11 mouse cellular contexts compared by ENCODE assay signal in the genomic region with DNA sequence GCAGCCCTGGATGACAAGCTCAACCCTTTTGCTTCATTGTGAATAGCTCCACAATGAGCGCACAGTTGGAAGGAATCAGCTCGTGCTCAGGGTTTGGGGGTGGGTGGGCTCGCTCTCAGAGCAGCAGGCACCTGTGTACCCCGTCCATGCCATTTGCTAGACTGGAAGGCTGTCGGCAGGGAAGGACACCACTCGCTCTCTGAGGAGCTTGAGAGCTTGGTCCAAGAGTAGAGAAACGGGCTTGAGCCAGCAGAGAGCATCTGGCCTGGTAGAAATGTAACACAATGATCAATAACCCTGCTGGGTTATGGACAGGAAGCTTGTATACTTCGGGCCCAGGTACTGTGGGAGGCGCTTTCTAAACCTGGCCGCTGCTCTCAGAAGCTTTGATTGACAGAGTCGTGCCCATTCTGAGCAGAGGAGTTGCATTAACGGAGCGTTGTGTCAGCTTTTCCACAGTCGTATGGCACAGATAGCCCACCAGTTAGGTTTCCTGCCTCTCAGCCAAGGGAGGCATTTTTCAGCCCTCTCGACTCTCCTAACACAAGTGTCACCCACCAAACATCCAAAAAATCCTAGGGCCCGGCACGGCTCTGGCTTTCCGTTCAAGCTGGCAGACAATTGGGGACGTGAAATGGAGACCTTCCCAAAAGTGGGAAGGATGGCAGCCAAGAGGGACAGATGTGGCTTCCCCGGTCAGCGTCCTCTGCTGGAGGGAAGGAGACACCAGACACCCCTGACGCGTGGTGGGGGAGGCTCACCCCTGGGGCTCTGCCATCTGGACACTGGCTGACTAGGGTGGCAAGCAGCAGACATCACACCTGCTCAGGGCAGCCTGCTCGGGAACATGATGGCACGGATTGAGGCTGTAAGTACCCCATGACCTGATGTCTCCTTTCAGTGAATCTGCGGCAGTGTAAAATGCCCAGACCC.
A peak's percentile ranks its signal among the peaks of the same experiment; 100 is the strongest.
DNase-seq lines count a peak whose midpoint lies in the region; ATAC-seq lines count a peak whose summit lies in the region.
"Had no signal": no experiment of that assay in that cellular context is flagged by ENCODE, and none has a peak within 500 bp of the region (broad histone marks: within the 10 kb centered on the region; RNA-seq: fewer than 3 reads in every experiment).

No protein-coding gene starts in this region.

- H3K36me3 ChIP-seq in forebrain, embryonic 10.5 days (replicated peaks): no peaks in the 10 kb centered on the region
- H3K36me3 ChIP-seq in forebrain, embryonic 12.5 days (replicated peaks): no peaks in the 10 kb centered on the region
- H3K36me3 ChIP-seq in midbrain, embryonic 15.5 days (replicated peaks): no peaks in the 10 kb centered on the region
- H3K36me3 ChIP-seq in midbrain, embryonic 10.5 days: no peaks in the 10 kb centered on the region
- H3K36me3 ChIP-seq in heart, embryonic 10.5 days: no peaks in the 10 kb centered on the region
- no peaks in the 10 kb centered on the region for H3K36me3 ChIP-seq in neural tube, embryonic 12.5 days
- H3K36me3 ChIP-seq: heart, embryonic 15.5 days had no signal

- WGBS in forebrain, embryonic 10.5 days: 79% methylated on average over 26 of the region's 26 CpGs
- 79% methylated on average over 26 of the region's 26 CpGs for WGBS in forebrain, embryonic 12.5 days
- WGBS in midbrain, embryonic 15.5 days: 75% methylated on average over 26 of the region's 26 CpGs
- 81% methylated on average over 26 of the region's 26 CpGs for WGBS in midbrain, embryonic 10.5 days
- 74% methylated on average over 26 of the region's 26 CpGs for WGBS in heart, embryonic 10.5 days
- WGBS in neural tube, embryonic 12.5 days: 79% methylated on average over 26 of the region's 26 CpGs

- intact Hi-C loops in left cerebral cortex, postnatal 36 days (cut with DNase I): no loop called here
- intact Hi-C loops in left cerebral cortex, postnatal 25 days (cut with DNase I): no loop called here

- H3K27me3 ChIP-seq in forebrain, embryonic 10.5 days (ENCODE audit: poor library complexity, severe bottlenecking): no peaks in the 10 kb centered on the region
- H3K27me3 ChIP-seq in forebrain, embryonic 12.5 days: no peaks in the 10 kb centered on the region
- no peaks in the 10 kb centered on the region for H3K27me3 ChIP-seq in midbrain, embryonic 15.5 days (replicated peaks)
- H3K27me3 ChIP-seq in midbrain, embryonic 10.5 days (ENCODE audit: low read depth, poor library complexity, severe bottlenecking): no peaks in the 10 kb centered on the region
- no peaks in the 10 kb centered on the region for H3K27me3 ChIP-seq in heart, embryonic 10.5 days (ENCODE audit: insufficient read depth, poor library complexity, severe bottlenecking)
- no peaks in the 10 kb centered on the region for H3K27me3 ChIP-seq in neural tube, embryonic 12.5 days (replicated peaks)
- H3K27me3 ChIP-seq: heart, embryonic 15.5 days had no signal

- H3K4me3 ChIP-seq in forebrain, embryonic 10.5 days: no peak overlapping the region
- no peak overlapping the region for H3K4me3 ChIP-seq in forebrain, embryonic 12.5 days (replicated peaks)
- no peak overlapping the region for H3K4me3 ChIP-seq in midbrain, embryonic 15.5 days
- no peak overlapping the region for H3K4me3 ChIP-seq in midbrain, embryonic 10.5 days
- H3K4me3 ChIP-seq in heart, embryonic 10.5 days: no peak overlapping the region
- no peak overlapping the region for H3K4me3 ChIP-seq in neural tube, embryonic 12.5 days
- H3K4me3 ChIP-seq: heart, embryonic 15.5 days had no signal

- H3K4me2 ChIP-seq in forebrain, embryonic 12.5 days: no peak overlapping the region
- H3K4me2 ChIP-seq in midbrain, embryonic 15.5 days: no peak overlapping the region
- H3K4me2 ChIP-seq in neural tube, embryonic 12.5 days (replicated peaks): no peak overlapping the region
- H3K4me2 ChIP-seq: heart, embryonic 15.5 days had no signal

- H3K27ac ChIP-seq in forebrain, embryonic 10.5 days: 0 out of 2 replicates have a peak overlapping the region, but pooled peaks have one; percentile 5
- no peak overlapping the region for H3K27ac ChIP-seq in forebrain, embryonic 12.5 days
- no peak overlapping the region for H3K27ac ChIP-seq in midbrain, embryonic 15.5 days
- H3K27ac ChIP-seq in midbrain, embryonic 10.5 days (replicated peaks): no peak overlapping the region
- no peak overlapping the region for H3K27ac ChIP-seq in heart, embryonic 10.5 days
- no peak overlapping the region for H3K27ac ChIP-seq in neural tube, embryonic 12.5 days
- H3K27ac ChIP-seq: heart, embryonic 15.5 days; liver, embryonic 14.5 days had no signal

- H3K9ac ChIP-seq in forebrain, embryonic 12.5 days: no peak overlapping the region
- H3K9ac ChIP-seq in midbrain, embryonic 15.5 days: no peak overlapping the region
- H3K9ac ChIP-seq in neural tube, embryonic 12.5 days: no peak overlapping the region
- H3K9ac ChIP-seq: heart, embryonic 15.5 days; liver, embryonic 14.5 days had no signal

- no peak for ATAC-seq in forebrain, embryonic 12.5 days (ENCODE audit: low FRiP score)
- ATAC-seq in midbrain, embryonic 15.5 days (replicated peaks): 0 out of 2 replicates have a peak, but pooled peaks have one; percentile 37
- 0 out of 2 replicates have a peak, but pooled peaks have one; percentile 25 for ATAC-seq in neural tube, embryonic 12.5 days (ENCODE audit: low FRiP score, low read depth)

- H3K9me3 ChIP-seq in forebrain, embryonic 10.5 days: no peaks in the 10 kb centered on the region
- no peaks in the 10 kb centered on the region for H3K9me3 ChIP-seq in forebrain, embryonic 12.5 days
- no peaks in the 10 kb centered on the region for H3K9me3 ChIP-seq in midbrain, embryonic 15.5 days
- no peaks in the 10 kb centered on the region for H3K9me3 ChIP-seq in midbrain, embryonic 10.5 days (replicated peaks)
- no peaks in the 10 kb centered on the region for H3K9me3 ChIP-seq in heart, embryonic 10.5 days
- no peaks in the 10 kb centered on the region for H3K9me3 ChIP-seq in neural tube, embryonic 12.5 days
- H3K9me3 ChIP-seq: heart, embryonic 15.5 days had no signal

- no peak for DNase-seq in forebrain, embryonic 10.5 days (ENCODE audit: extremely low spot score, low spot score)
- DNase-seq in midbrain, embryonic 10.5 days (ENCODE audit: low spot score): no peak
- DNase-seq in heart, embryonic 10.5 days (ENCODE audit: low spot score): peak; percentile 73
- DNase-seq in left cerebral cortex, postnatal 36 days (ENCODE audit: low spot score in 2 of 2): no peak
- DNase-seq in left cerebral cortex, postnatal 25 days (ENCODE audit: low spot score in 2 of 2): no peak
- DNase-seq: thymus, postnatal 36 days had no signal

- H3K4me1 ChIP-seq in forebrain, embryonic 10.5 days: peaks cover 7% of the 10 kb centered on the region
- peaks cover 7% of the 10 kb centered on the region; the same call in 1 of the 2 replicates for H3K4me1 ChIP-seq in forebrain, embryonic 12.5 days
- H3K4me1 ChIP-seq in midbrain, embryonic 15.5 days: no peaks in the 10 kb centered on the region
- no peaks in the 10 kb centered on the region for H3K4me1 ChIP-seq in midbrain, embryonic 10.5 days
- peaks cover 16% of the 10 kb centered on the region; the same call in 1 of the 2 replicates for H3K4me1 ChIP-seq in heart, embryonic 10.5 days
- no peaks in the 10 kb centered on the region for H3K4me1 ChIP-seq in neural tube, embryonic 12.5 days
